Mouse (Mus musculus) embryo, embryonic 9.5 days (tissue): Measurements from ENCODE around the gene Ppp1r1b.
A peak's percentile ranks its signal among the peaks of the same experiment; 100 is the strongest.
"Not testable (repeated sequence)": the region's sequence is repeated elsewhere in the genome, so short reads cannot be mapped to it uniquely, and the experiment has no call there.

Experiments
- DNase-seq: peaks from one replicate; pipeline ENCODE4 v3.0.0-alpha.2; 2017; ENCODE audit errors: extremely low spot score

The Ppp1r1b gene

GRCm38 (mm10) chr11:98372406-98372805, 24.2 kb downstream of the Ppp1r1b start:
- DNase-seq, result peak; percentile 81

- DNase-seq, result no peak
Measured at GRCm38 (mm10) chr11:98373244-98373643, 25.0 kb downstream of the Ppp1r1b start.

GRCm38 (mm10) chr11:98374266-98374665, 26.1 kb downstream of the Ppp1r1b start:
- no peak for DNase-seq

GRCm38 (mm10) chr11:98376756-98377155, 28.6 kb downstream of the Ppp1r1b start:
- no peak for DNase-seq

- no peak for DNase-seq
Measured at GRCm38 (mm10) chr11:98377787-98378186, 29.6 kb downstream of the Ppp1r1b start.

- DNase-seq, result no peak
Measured at GRCm38 (mm10) chr11:98379379-98379778, 31.2 kb downstream of the Ppp1r1b start.

- no peak for DNase-seq
Measured at GRCm38 (mm10) chr11:98380106-98380505, 31.9 kb downstream of the Ppp1r1b start.

GRCm38 (mm10) chr11:98381651-98382050, 33.4 kb downstream of the Ppp1r1b start:
- no peak for DNase-seq

- not testable (repeated sequence) for DNase-seq
Measured at GRCm38 (mm10) chr11:98382405-98382804, 34.2 kb downstream of the Ppp1r1b start.

- DNase-seq, result no peak
Measured at GRCm38 (mm10) chr11:98383261-98384030, 35.2 kb downstream of the Ppp1r1b start, which contains the start of gene Tcap. Tcap (plus strand) TSS chr11:98383811.

- no peak for DNase-seq
Measured at GRCm38 (mm10) chr11:98384216-98384615, 36.0 kb downstream of the Ppp1r1b start.

- DNase-seq, result no peak
Measured at GRCm38 (mm10) chr11:98384721-98385637, 36.8 kb downstream of the Ppp1r1b start.

- DNase-seq, result no peak
Measured at GRCm38 (mm10) chr11:98385638-98386585, 37.7 kb downstream of the Ppp1r1b start, which contains the start of gene Pnmt. Pnmt (plus strand) TSS chr11:98386450.

GRCm38 (mm10) chr11:98386596-98386995, 38.4 kb downstream of the Ppp1r1b start:
- DNase-seq, result no peak

- DNase-seq, result no peak
Measured at GRCm38 (mm10) chr11:98387056-98387577, 38.9 kb downstream of the Ppp1r1b start.

GRCm38 (mm10) chr11:98388282-98388681, 40.1 kb downstream of the Ppp1r1b start:
- DNase-seq, result no peak

- no peak for DNase-seq
Measured at GRCm38 (mm10) chr11:98389221-98389780, 41.1 kb downstream of the Ppp1r1b start.

GRCm38 (mm10) chr11:98390141-98390540, 41.9 kb downstream of the Ppp1r1b start:
- DNase-seq, result no peak

GRCm38 (mm10) chr11:98392034-98392433, 43.8 kb downstream of the Ppp1r1b start:
- no peak for DNase-seq

- no peak for DNase-seq
Measured at GRCm38 (mm10) chr11:98392645-98393044, 44.4 kb downstream of the Ppp1r1b start.

GRCm38 (mm10) chr11:98393317-98393716, 45.1 kb downstream of the Ppp1r1b start:
- DNase-seq, result no peak
